Mouse (Mus musculus) cerebellum, adult 2 months (tissue): ENCODE data around the gene Tgm2.

ENCODE experiments used
- CTCF ChIP-seq: fragments of 200-500 bp; IDR thresholded peaks from 2 replicates; pipeline ENCODE4 v1.5.1; 2011; ENCODE audit warnings: low read depth, mild to moderate bottlenecking, control low read depth, low read length, moderate library complexity, borderline replicate concordance; ENCODE audit not compliant: insufficient read depth
- POLR2A ChIP-seq: fragments of 200-500 bp; IDR thresholded peaks from 2 replicates; pipeline ENCODE4 v1.6.1; 2011; ENCODE audit warnings: low read length, control low read depth, borderline replicate concordance; ENCODE audit not compliant: insufficient read depth

GRCm38 (mm10) chr2:158122814-158123213, 23.4 kb downstream of the Tgm2 start:
- TF ChIP-seq POLR2A = no peak
- TF ChIP-seq CTCF = no peak
